In the genomic region with DNA sequence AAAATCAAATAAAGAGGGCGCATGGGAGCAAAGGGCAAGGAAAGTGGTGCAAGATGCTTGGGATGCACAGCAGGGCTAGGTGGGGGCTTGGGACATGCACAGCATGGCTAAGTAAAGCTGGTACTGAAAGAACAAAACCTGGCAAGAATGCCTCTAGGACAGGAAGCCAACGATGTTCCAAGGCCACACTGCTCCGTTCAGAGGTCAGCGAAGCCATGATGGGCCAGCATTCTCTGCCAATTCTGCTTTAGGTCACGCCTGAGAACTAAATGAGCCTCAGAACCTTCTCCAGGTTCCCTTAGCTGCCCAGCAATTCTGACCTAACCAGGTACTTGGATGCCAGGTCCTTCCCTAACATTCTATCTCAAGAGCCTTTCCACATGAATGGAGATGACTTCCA, we compare ENCODE assay signal across 31 mouse cellular contexts. TPM values are rescaled to one million over a fixed set of nuclear protein-coding genes. Genes with fewer than 3 reads are reported as not detected.
DNase-seq lines count a peak whose midpoint lies in the region; ATAC-seq lines count a peak whose summit lies in the region.
"Had no signal": no experiment of that assay in that cellular context is flagged by ENCODE, and none has a peak within 500 bp of the region (broad histone marks: within the 10 kb centered on the region; RNA-seq: fewer than 3 reads in every experiment).

No protein-coding gene starts in this region.

- no peak overlapping the region for H3K4me2 ChIP-seq in heart, embryonic 12.5 days
- H3K4me2 ChIP-seq in midbrain, embryonic 13.5 days (replicated peaks) = no peak overlapping the region
- H3K4me2 ChIP-seq in hindbrain, embryonic 16.5 days (ENCODE audit: low read length) = no peak overlapping the region
- H3K4me2 ChIP-seq: embryonic facial prominence, embryonic 12.5 days; heart, embryonic 13.5 days; hindbrain, embryonic 15.5 days; limb, embryonic 12.5 days; liver, embryonic 12.5 days; midbrain, embryonic 11.5 days; neural tube, embryonic 12.5 days had no signal

- no peaks in the 10 kb centered on the region for H3K27me3 ChIP-seq in heart, embryonic 12.5 days (replicated peaks)
- no peaks in the 10 kb centered on the region for H3K27me3 ChIP-seq in midbrain, embryonic 13.5 days
- no peaks in the 10 kb centered on the region for H3K27me3 ChIP-seq in hindbrain, embryonic 16.5 days (replicated peaks; ENCODE audit: control insufficient read depth, insufficient read depth, low read length)
- H3K27me3 ChIP-seq: embryonic facial prominence, embryonic 12.5 days; heart, embryonic 13.5 days; hindbrain, embryonic 15.5 days; limb, embryonic 12.5 days; liver, embryonic 12.5 days; neural tube, embryonic 12.5 days; Patski had no signal

- peak; percentile 70 for DNase-seq in heart, adult 11 months
- DNase-seq in kidney, adult 8-10 months = peak; percentile 23 to 35
- DNase-seq in kidney, postnatal 10 days = no peak
- peak; percentile 36 for DNase-seq in adrenal gland, adult 8-10 months
- peak; percentile 52 to 65 for DNase-seq in adrenal gland, postnatal 36 days
- DNase-seq: cerebellum, adult 8-10 months; cerebellum, postnatal 36 days; gastrocnemius, postnatal 14 days; layer of hippocampus, postnatal 36 days; liver, postnatal 0 days; lung, postnatal 36 days; thymus, postnatal 4 days had no signal

- WGBS in heart, embryonic 12.5 days = 60% methylated on average over 5 of the region's 5 CpGs
- 55% methylated on average over 5 of the region's 5 CpGs for WGBS in midbrain, embryonic 13.5 days
- 69% methylated on average over 5 of the region's 5 CpGs for WGBS in hindbrain, embryonic 16.5 days

- no peaks in the 10 kb centered on the region for H3K36me3 ChIP-seq in heart, embryonic 12.5 days
- H3K36me3 ChIP-seq in midbrain, embryonic 13.5 days = no peaks in the 10 kb centered on the region
- H3K36me3 ChIP-seq in hindbrain, embryonic 16.5 days (ENCODE audit: control insufficient read depth, insufficient read depth, low read length) = no peaks in the 10 kb centered on the region
- H3K36me3 ChIP-seq: embryonic facial prominence, embryonic 12.5 days; heart, embryonic 13.5 days; hindbrain, embryonic 10.5 days; hindbrain, embryonic 15.5 days; limb, embryonic 12.5 days; liver, embryonic 12.5 days; neural tube, embryonic 12.5 days had no signal

- no peak overlapping the region for H3K27ac ChIP-seq in heart, embryonic 12.5 days (ENCODE audit: poor library complexity, severe bottlenecking)
- no peak overlapping the region for H3K27ac ChIP-seq in midbrain, embryonic 13.5 days
- H3K27ac ChIP-seq in hindbrain, embryonic 16.5 days (ENCODE audit: low read depth, low read length) = no peak overlapping the region
- H3K27ac ChIP-seq: embryonic facial prominence, embryonic 12.5 days; heart, embryonic 13.5 days; hindbrain, embryonic 10.5 days; hindbrain, embryonic 15.5 days; limb, embryonic 12.5 days; liver, embryonic 12.5 days; neural tube, embryonic 12.5 days had no signal

- H3K9ac ChIP-seq in heart, embryonic 12.5 days = no peak overlapping the region
- no peak overlapping the region for H3K9ac ChIP-seq in midbrain, embryonic 13.5 days (replicated peaks)
- no peak overlapping the region for H3K9ac ChIP-seq in hindbrain, embryonic 16.5 days (ENCODE audit: low read depth, low read length)
- H3K9ac ChIP-seq: embryonic facial prominence, embryonic 12.5 days; heart, embryonic 13.5 days; hindbrain, embryonic 15.5 days; limb, embryonic 12.5 days; liver, embryonic 12.5 days; liver, postnatal 0 days; neural tube, embryonic 12.5 days had no signal

- H3K4me1 ChIP-seq in heart, embryonic 12.5 days (replicated peaks) = no peaks in the 10 kb centered on the region
- H3K4me1 ChIP-seq in midbrain, embryonic 13.5 days (replicated peaks) = no peaks in the 10 kb centered on the region
- H3K4me1 ChIP-seq in hindbrain, embryonic 16.5 days (ENCODE audit: control insufficient read depth, insufficient read depth, low read depth, low read length) = no peaks in the 10 kb centered on the region
- H3K4me1 ChIP-seq: embryonic facial prominence, embryonic 12.5 days; hindbrain, embryonic 10.5 days; hindbrain, embryonic 15.5 days; liver, embryonic 12.5 days; neural tube, embryonic 12.5 days had no signal

- no peak overlapping the region for H3K4me3 ChIP-seq in heart, embryonic 12.5 days
- H3K4me3 ChIP-seq in midbrain, embryonic 13.5 days (replicated peaks) = no peak overlapping the region
- H3K4me3 ChIP-seq in hindbrain, embryonic 16.5 days (ENCODE audit: low read length) = no peak overlapping the region
- H3K4me3 ChIP-seq: embryonic facial prominence, embryonic 12.5 days; heart, embryonic 13.5 days; hindbrain, embryonic 10.5 days; hindbrain, embryonic 15.5 days; limb, embryonic 12.5 days; liver, embryonic 12.5 days; myocyte; neural tube, embryonic 12.5 days had no signal

- ATAC-seq in heart, embryonic 12.5 days (ENCODE audit: insufficient number of reproducible peaks, low FRiP score) = no peak
- no peak for ATAC-seq in midbrain, embryonic 13.5 days
- ATAC-seq in hindbrain, embryonic 16.5 days = no peak
- ATAC-seq: forebrain, embryonic 14.5 days; liver, embryonic 12.5 days; liver, postnatal 0 days; Patski had no signal

- no peaks in the 10 kb centered on the region for H3K9me3 ChIP-seq in heart, embryonic 12.5 days (replicated peaks)
- H3K9me3 ChIP-seq in midbrain, embryonic 13.5 days = no peaks in the 10 kb centered on the region
- no peaks in the 10 kb centered on the region for H3K9me3 ChIP-seq in hindbrain, embryonic 16.5 days (ENCODE audit: control insufficient read depth, low read length)
- H3K9me3 ChIP-seq: embryonic facial prominence, embryonic 12.5 days; heart, embryonic 13.5 days; hindbrain, embryonic 10.5 days; hindbrain, embryonic 15.5 days; limb, embryonic 12.5 days; liver, embryonic 12.5 days; neural tube, embryonic 12.5 days had no signal

RNA-seq across cellular contexts. Expression of a gene that starts 13.2 kb away (rescaled TPM):
- polyA plus RNA-seq in heart, embryonic 12.5 days (2016; fragmentation: Nextera tagmentation; extraction: Ambion mirVana) = 0.12 and 0.17 TPM in 2 replicates
- total RNA-seq in adrenal gland, adult 8-10 months (2022) = 10 to 100 TPM in 2 of 4 experiments, 1 to 10 TPM in 2; 7.4 to 18.0 (median 13.2) TPM
- total RNA-seq in adrenal gland, postnatal 36 days (2021) = 1 to 10 TPM; 5.4 to 8.2 TPM
- polyA plus RNA-seq in midbrain, embryonic 13.5 days (2015; fragmentation: Nextera tagmentation; extraction: Ambion mirVana) = 0.13 TPM in 1 of 2 replicates, not detected in the other
- polyA plus RNA-seq in hindbrain, embryonic 16.5 days (2015; fragmentation: Nextera tagmentation; extraction: Ambion mirVana) = 0.06 and 0.19 TPM in 2 replicates
- total RNA-seq: gastrocnemius, postnatal 14 days; megakaryocyte, adult 5-6 weeks; MEL had no signal
- polyA plus RNA-seq: forebrain, embryonic 14.5 days; intestine, embryonic 14.5 days; large intestine, adult 2 months; liver, embryonic 12.5 days; liver, postnatal 0 days; midbrain, embryonic 11.5 days; neural tube, embryonic 12.5 days; small intestine, adult 2 months had no signal
